Mouse (Mus musculus) lung, embryonic 15.5 days (tissue): ENCODE measurements at regions not wholly inside any gene's neighbourhood (a gene's known extent, or its start where the extent isn't known, plus 50 kb on each side); places are given as distances from the start of the nearest gene placed in this dataset.
"Not testable (repeated sequence)": the region's sequence is repeated elsewhere in the genome, so short reads cannot be mapped to it uniquely, and the experiment has no call there.

Experiments
- ATAC-seq: fragments of 200-750 bp; cut with Nextera tagmentation; 2 replicates; pipeline ENCODE4 v1.8.0; 2017; ENCODE audit warnings: moderate number of reproducible peaks, borderline replicate concordance; ENCODE audit not compliant: low FRiP score, low TSS enrichment; ENCODE audit errors: extremely low read depth
- H3K27ac ChIP-seq: fragments of 300-500 bp; sonication (generic); 2 replicates; pipeline ENCODE4 v1.5.1; 2015; ENCODE audit warnings: moderate library complexity, mild to moderate bottlenecking, inconsistent platforms
- H3K27me3 ChIP-seq: fragments of 300-500 bp; sonication (generic); 2 replicates; pipeline ENCODE4 v1.6.1; 2015; ENCODE audit warnings: inconsistent platforms
- H3K36me3 ChIP-seq: fragments of 300-500 bp; sonication (generic); 2 replicates; pipeline ENCODE4 v1.6.1; 2015; ENCODE audit warnings: inconsistent platforms
- H3K4me1 ChIP-seq: fragments of 300-500 bp; sonication (generic); 2 replicates; pipeline ENCODE4 v1.6.1; 2015; ENCODE audit warnings: inconsistent platforms
- H3K4me2 ChIP-seq: fragments of 300-500 bp; sonication (generic); 2 replicates; pipeline ENCODE4 v1.6.1; 2015; ENCODE audit warnings: inconsistent platforms, mild to moderate bottlenecking, moderate library complexity
- H3K4me3 ChIP-seq: fragments of 300-500 bp; sonication (generic); 2 replicates; pipeline ENCODE4 v1.5.1; 2015; ENCODE audit warnings: mild to moderate bottlenecking, inconsistent platforms
- H3K9ac ChIP-seq: fragments of 300-500 bp; sonication (generic); 2 replicates; pipeline ENCODE4 v1.6.1; 2015; ENCODE audit warnings: inconsistent platforms
- H3K9me3 ChIP-seq: fragments of 300-500 bp; sonication (generic); 2 replicates; pipeline ENCODE4 v1.6.1; 2016; ENCODE audit warnings: inconsistent platforms
- WGBS: fragments of 180-500 bp; shearing (Covaris S2); methylation state at CpG from one replicate; pipeline ENCODE4 v1.1.7; 2015; 5-methylcytosine and 5-hydroxymethylcytosine counted together

DNA sequence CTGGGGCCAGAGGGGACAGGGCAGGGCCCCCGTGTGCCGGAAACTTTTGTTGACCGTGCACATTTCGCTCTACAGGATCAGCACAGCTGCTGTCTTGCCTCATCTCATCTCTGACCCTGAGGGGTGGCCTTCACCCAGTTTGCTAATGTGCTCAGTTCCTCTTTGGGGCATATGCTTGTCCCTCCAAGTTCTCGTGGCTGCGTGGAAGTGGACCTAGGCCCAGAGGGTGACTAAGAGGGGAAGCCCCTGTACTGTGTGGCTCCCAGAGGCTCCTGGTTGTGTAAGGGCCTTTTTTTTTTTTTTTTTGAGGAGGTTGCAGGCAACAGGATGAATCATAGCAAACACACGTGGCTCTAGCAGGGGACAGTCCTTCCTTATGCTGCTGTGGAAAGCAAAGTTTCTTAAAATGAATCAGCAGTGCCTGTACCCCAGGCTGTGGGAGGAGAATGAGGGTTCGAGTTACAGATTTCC, 288.2 kb downstream of the 4933412E24Rik start:
- no peaks in the 10 kb centered on the region for H3K36me3 ChIP-seq
- H3K9me3 ChIP-seq: no peaks in the 10 kb centered on the region
- WGBS: 58% methylated on average over 8 of the region's 8 CpGs
- no peak overlapping the region for H3K9ac ChIP-seq
- peak; percentile 27; the same call in 1 of the 2 replicates for ATAC-seq
- no peak overlapping the region for H3K4me2 ChIP-seq
- H3K4me1 ChIP-seq: 0 out of 2 replicates have a peak, but pooled peaks cover 7% of the 10 kb centered on the region
- H3K4me3 ChIP-seq: no peak overlapping the region
- no peaks in the 10 kb centered on the region for H3K27me3 ChIP-seq
- H3K27ac ChIP-seq: peak overlapping the region; percentile 64

GRCm38 (mm10) chr15:59725881-59726280, 290.5 kb downstream of the 4933412E24Rik start:
- 67% methylated on average over 4 of the region's 4 CpGs for WGBS
- ATAC-seq: no peak
- Histone ChIP-seq H3K27me3 (no peaks in the 10 kb centered on the region), H3K4me1 (0 out of 2 replicates have a peak, but pooled peaks cover 7% of the 10 kb centered on the region), H3K27ac (no peak overlapping the region), H3K4me3 (no peak overlapping the region), H3K36me3 (no peaks in the 10 kb centered on the region), H3K9ac (no peak overlapping the region), H3K4me2 (no peak overlapping the region), H3K9me3 (no peaks in the 10 kb centered on the region)

DNA sequence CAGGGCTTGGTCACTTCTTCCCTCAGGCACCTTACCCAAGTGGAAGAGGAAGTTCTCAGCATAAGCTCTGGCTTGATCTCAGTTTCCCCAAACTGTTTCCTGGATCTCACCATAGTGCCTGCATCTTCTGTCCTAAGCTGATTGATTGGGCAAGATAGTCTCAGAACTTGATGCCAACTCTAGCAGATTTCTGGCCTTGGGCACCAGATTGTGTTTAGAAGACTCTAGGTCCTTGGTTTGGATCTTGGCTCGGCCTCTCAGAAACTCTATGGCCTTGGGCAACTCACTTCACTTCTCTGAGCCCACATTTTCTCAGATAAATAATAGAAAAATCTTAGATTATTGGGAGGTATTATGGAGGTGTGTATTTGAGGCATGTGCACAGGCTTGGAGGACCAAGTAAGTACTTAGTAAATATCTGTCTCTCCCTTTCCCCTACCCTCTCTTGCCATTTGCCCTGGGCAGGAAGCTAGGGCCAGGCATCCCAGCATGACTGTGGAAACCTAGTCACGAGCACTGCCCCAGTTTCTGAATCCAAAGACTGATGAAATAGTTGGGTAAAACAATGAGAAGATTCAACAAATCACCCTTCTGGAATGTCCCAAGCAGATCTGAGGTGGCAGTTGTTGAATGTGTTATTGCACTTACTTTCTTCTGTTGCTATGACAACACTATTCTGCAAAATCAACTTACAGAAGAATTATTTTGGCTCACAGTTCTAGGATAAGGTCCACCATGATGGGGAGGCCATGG, 293.6 kb downstream of the 4933412E24Rik start:
- Histone ChIP-seq H3K27ac (no peak overlapping the region), H3K4me1 (no peaks in the 10 kb centered on the region), H3K27me3 (no peaks in the 10 kb centered on the region), H3K9ac (no peak overlapping the region), H3K4me3 (no peak overlapping the region), H3K36me3 (no peaks in the 10 kb centered on the region), H3K4me2 (no peak overlapping the region), H3K9me3 (no peaks in the 10 kb centered on the region)
- 70% methylated on average over 2 of the region's 2 CpGs for WGBS
- ATAC-seq: no peak

DNA sequence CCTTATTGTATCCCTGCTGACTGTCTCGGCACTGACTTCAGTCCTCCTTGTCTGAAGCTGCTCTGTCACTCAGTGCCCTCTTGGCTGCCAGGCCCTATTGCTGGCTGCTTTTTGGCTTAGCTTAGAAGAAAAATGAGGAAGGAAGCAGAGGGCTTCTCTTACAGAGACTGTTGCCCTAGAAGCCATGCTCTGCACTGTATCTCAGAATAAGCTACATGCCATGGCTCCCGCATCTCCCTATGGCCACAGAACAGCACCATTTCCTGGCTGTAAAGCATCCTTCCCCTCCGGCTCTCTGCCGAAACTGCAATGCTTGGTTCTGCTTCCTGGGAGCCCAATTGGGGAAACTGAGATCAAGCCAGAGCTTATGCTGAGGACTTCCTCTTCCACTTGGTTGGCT, 295.0 kb downstream of the 4933412E24Rik start:
- Histone ChIP-seq H3K9ac (no peak overlapping the region), H3K36me3 (no peaks in the 10 kb centered on the region), H3K4me3 (no peak overlapping the region), H3K4me2 (no peak overlapping the region), H3K4me1 (no peaks in the 10 kb centered on the region), H3K27me3 (no peaks in the 10 kb centered on the region), H3K9me3 (no peaks in the 10 kb centered on the region), H3K27ac (no peak overlapping the region)
- no peak for ATAC-seq
- WGBS: 81% methylated on average over 4 of the region's 4 CpGs

DNA sequence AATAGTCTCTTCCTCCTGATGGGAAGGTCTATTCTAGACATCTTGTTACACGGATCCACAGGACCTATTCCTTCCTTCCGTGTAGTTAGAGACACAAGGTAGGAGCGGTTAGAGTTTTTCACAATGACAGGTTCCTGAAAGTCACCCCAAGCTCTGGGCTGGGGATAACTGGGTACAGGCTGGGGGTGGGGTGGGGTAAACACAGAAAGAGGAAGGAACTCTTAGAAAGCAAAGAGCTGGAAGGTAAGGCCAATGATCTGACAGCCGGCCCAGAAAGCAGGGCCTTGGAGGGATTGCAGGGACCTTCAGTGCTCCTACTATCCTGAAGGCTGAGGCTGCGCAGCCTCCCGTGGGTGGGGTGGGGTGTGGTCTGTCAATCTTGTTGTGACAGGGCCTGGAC, 295.4 kb downstream of the 4933412E24Rik start:
- Histone ChIP-seq H3K4me2 (no peak overlapping the region), H3K4me3 (no peak overlapping the region), H3K9me3 (no peaks in the 10 kb centered on the region), H3K27me3 (no peaks in the 10 kb centered on the region), H3K4me1 (no peaks in the 10 kb centered on the region), H3K27ac (no peak overlapping the region), H3K36me3 (no peaks in the 10 kb centered on the region), H3K9ac (no peak overlapping the region)
- 80% methylated on average over 6 of the region's 6 CpGs for WGBS
- no peak for ATAC-seq

DNA sequence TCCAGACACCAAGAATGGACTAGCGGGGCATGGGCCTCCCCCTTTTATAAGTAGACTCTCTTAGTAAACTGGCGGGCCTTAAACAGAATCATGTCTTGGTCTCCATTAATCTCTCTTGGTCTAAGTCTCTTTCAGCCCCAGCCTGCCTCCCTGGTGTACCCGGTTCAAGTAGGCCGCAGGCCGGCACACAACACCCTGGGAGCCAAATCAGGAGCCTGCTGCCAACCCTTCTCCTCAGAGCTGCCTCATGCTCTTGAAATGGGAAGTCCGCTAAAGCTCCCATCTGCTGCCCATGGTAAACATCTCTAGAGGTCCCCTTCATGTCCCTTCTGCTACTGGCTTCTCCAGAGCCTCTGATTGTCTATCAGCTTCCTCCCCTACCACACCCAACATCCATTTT, 296.3 kb downstream of the 4933412E24Rik start:
- Histone ChIP-seq H3K9ac (no peak overlapping the region), H3K27ac (no peak overlapping the region), H3K4me2 (no peak overlapping the region), H3K9me3 (no peaks in the 10 kb centered on the region), H3K36me3 (no peaks in the 10 kb centered on the region), H3K27me3 (no peaks in the 10 kb centered on the region), H3K4me1 (no peaks in the 10 kb centered on the region), H3K4me3 (no peak overlapping the region)
- 91% methylated on average over 6 of the region's 6 CpGs for WGBS
- no peak for ATAC-seq

GRCm38 (mm10) chr15:59719383-59720128, 296.9 kb downstream of the 4933412E24Rik start:
- WGBS: 81% methylated on average over 6 of the region's 6 CpGs
- not testable (repeated sequence) for H3K9ac ChIP-seq, H3K27me3 ChIP-seq, H3K4me2 ChIP-seq, ATAC-seq, H3K36me3 ChIP-seq, H3K27ac ChIP-seq, H3K4me3 ChIP-seq, H3K4me1 ChIP-seq, H3K9me3 ChIP-seq

DNA sequence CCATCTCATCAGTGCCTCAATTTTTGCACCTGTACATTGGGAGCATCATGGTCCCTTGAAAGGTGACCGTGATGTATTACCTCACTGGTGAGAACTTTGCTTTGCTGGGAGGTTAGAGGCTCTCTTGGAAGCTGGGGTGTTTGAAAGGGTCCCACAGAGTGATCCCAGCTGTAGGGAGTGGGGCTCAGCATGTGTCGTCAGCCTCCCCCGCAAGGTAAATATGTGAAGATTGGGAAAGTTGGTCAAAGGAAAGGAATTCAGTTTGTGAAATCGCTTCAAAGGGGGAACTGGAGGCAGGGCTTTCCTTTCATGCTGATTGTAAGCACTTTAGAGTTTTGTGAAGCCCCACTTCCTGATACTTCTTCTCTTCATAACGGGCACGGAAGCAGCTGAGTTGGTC, 299.5 kb downstream of the 4933412E24Rik start:
- no peaks in the 10 kb centered on the region for H3K9me3 ChIP-seq
- ATAC-seq: no peak
- WGBS: 50% methylated on average over 6 of the region's 6 CpGs

DNA sequence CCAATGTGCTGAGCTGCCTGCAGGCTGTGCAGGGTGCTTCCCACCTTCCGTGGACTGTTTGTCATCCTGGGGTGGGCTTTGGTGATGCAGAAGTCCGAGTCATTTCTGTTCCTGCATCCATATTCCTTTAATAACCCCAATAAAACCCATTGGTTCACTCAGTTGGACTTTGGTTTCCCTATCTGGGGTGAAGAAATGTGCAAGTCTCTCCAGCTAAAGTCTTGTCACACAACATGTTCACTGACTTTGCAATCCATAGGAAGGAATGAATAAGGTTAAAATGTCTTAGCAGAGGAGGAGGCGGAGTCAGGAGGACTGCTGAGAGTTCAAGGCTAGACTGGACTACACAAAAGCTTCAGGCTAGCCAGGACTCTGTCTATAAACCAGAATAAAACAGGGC, 300.5 kb downstream of the 4933412E24Rik start:
- Histone ChIP-seq H3K27ac (no peak overlapping the region), H3K4me2 (no peak overlapping the region), H3K27me3 (no peaks in the 10 kb centered on the region), H3K4me1 (peaks cover 8% of the 10 kb centered on the region; the same call in 1 of the 2 replicates), H3K9me3 (no peaks in the 10 kb centered on the region), H3K9ac (no peak overlapping the region), H3K4me3 (no peak overlapping the region), H3K36me3 (no peaks in the 10 kb centered on the region)
- WGBS: 70% methylated on average over 3 of the region's 3 CpGs
- no peak for ATAC-seq

More for the DNA sequence above, 299.5 kb downstream of the 4933412E24Rik start:
- Histone ChIP-seq H3K4me1 (peaks cover 8% of the 10 kb centered on the region; the same call in 1 of the 2 replicates), H3K36me3 (no peaks in the 10 kb centered on the region), H3K4me2 (no peak overlapping the region), H3K27ac (no peak overlapping the region), H3K27me3 (no peaks in the 10 kb centered on the region), H3K4me3 (no peak overlapping the region), H3K9ac (no peak overlapping the region)

GRCm38 (mm10) chr15:59713965-59714739, 302.3 kb downstream of the 4933412E24Rik start:
- Histone ChIP-seq H3K27ac (no peak overlapping the region), H3K36me3 (no peaks in the 10 kb centered on the region), H3K9ac (no peak overlapping the region), H3K4me1 (peaks cover 8% of the 10 kb centered on the region; the same call in 1 of the 2 replicates), H3K27me3 (no peaks in the 10 kb centered on the region), H3K9me3 (no peaks in the 10 kb centered on the region), H3K4me3 (no peak overlapping the region), H3K4me2 (no peak overlapping the region)
- 53% methylated on average over 8 of the region's 8 CpGs for WGBS
- ATAC-seq: no peak

DNA sequence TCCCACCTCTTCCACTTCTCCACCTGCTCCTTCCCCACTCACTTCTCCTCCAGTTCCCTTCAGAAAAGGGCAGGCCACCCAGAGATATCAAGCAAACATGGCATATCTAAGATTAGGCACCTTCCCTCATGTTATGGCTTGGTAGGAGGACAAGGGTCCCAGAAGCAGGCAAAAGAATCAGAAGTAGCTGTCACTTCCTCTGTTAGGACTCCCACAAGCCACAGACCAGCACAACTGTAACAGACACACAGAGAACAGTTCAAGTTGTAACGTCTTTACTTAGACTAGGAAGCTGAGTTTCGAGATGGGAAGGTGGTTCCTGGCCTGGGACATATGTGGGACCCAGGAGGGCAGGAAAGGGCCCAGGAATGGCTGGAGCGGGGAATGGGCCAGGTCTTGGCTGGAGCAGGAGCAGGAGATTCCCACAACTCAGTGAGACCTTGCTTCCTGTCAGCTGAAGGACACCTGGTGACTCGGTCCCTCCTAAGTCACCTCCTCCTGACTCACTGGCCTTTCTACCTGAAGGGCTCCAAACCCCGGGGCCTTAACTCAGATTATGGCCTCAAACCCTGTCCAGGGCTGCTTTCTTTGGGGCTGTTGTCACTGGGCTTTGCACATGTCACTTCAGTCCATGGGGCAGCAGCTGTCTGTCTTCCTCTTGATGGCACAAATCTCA, 304.2 kb downstream of the 4933412E24Rik start:
- Histone ChIP-seq H3K36me3 (no peaks in the 10 kb centered on the region), H3K9ac (no peak overlapping the region), H3K27ac (no peak overlapping the region), H3K4me1 (peaks cover 8% of the 10 kb centered on the region; the same call in 1 of the 2 replicates), H3K9me3 (no peaks in the 10 kb centered on the region), H3K4me3 (no peak overlapping the region), H3K4me2 (no peak overlapping the region), H3K27me3 (no peaks in the 10 kb centered on the region)
- 76% methylated on average over 5 of the region's 5 CpGs for whole genome bisulfite sequencing
- no peak for ATAC-seq
